Mouse (Mus musculus) midbrain, embryonic 15.5 days (tissue): ENCODE results near the gene Rbm17. TPM values are rescaled to one million over a fixed set of nuclear protein-coding genes. Genes with fewer than 3 reads are reported as not detected.

Experiments used
- ATAC-seq: fragments of 200-750 bp; cut with Nextera tagmentation; replicated peaks from 2 replicates; pipeline ENCODE4 v1.8.0; 2017; ENCODE audit warnings: moderate TSS enrichment
- H3K27ac ChIP-seq: fragments of 300-500 bp; sonication (generic); 2 replicates; pipeline ENCODE4 v1.5.1; 2015; ENCODE audit warnings: mild to moderate bottlenecking, inconsistent platforms
- H3K27me3 ChIP-seq: fragments of 300-500 bp; sonication (generic); replicated peaks from 2 replicates; pipeline ENCODE4 v1.6.1; 2015; ENCODE audit warnings: inconsistent platforms
- H3K36me3 ChIP-seq: fragments of 300-500 bp; sonication (generic); replicated peaks from 2 replicates; pipeline ENCODE4 v1.6.1; 2015; ENCODE audit warnings: inconsistent platforms
- H3K4me1 ChIP-seq: fragments of 300-500 bp; sonication (generic); 2 replicates; pipeline ENCODE4 v1.6.1; 2015; ENCODE audit warnings: inconsistent platforms
- H3K4me2 ChIP-seq: fragments of 300-500 bp; sonication (generic); 2 replicates; pipeline ENCODE4 v1.6.1; 2015; ENCODE audit warnings: inconsistent platforms, mild to moderate bottlenecking, moderate library complexity
- H3K4me3 ChIP-seq: fragments of 300-500 bp; sonication (generic); 2 replicates; pipeline ENCODE4 v1.5.1; 2015; ENCODE audit warnings: mild to moderate bottlenecking, inconsistent platforms
- H3K9ac ChIP-seq: fragments of 300-500 bp; sonication (generic); 2 replicates; pipeline ENCODE4 v1.6.1; 2015; ENCODE audit warnings: mild to moderate bottlenecking, inconsistent platforms
- H3K9me3 ChIP-seq: fragments of 300-500 bp; sonication (generic); 2 replicates; pipeline ENCODE4 v1.6.1; 2016; ENCODE audit warnings: inconsistent platforms
- WGBS: fragments of 180-500 bp; shearing (Covaris S2); methylation state at CpG from one replicate; pipeline ENCODE4 v1.1.7; 2015; ENCODE audit warnings: mixed read lengths; 5-methylcytosine and 5-hydroxymethylcytosine counted together
- polyA plus RNA-seq: library from polyadenylated mRNA; unstranded; fragments of >200 nt; fragmentation: Nextera tagmentation; extraction: Ambion mirVana; gene quantifications from 2 replicates; pipeline ENCODE4 v1.2.1, GENCODE M21; 2015

Rbm17 gene
- polyA plus RNA-seq, 1 experiment from 2014 or later: 122 TPM

DNA sequence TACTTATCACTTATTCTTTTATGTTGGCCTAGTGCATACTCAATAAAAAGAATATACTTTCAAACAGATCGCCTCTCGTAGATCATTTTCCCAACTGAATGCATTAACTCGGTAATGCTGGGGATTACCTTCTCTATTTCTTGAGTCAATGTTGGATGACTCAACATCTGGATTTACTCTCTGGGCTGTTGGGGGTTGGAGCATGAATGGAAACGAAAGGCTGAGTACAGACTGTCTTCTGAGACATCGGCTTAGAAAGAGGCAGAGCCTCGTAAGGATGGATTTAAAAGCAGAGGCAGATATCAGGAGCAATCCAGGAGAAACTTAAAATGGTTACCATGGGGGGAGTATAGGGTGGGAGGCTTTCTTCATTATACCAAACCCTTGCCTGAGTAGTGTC is 25.8 kb downstream of the Rbm17 start:
- 93% methylated on average over 6 of the region's 6 CpGs for WGBS
- ATAC-seq: no peak

DNA sequence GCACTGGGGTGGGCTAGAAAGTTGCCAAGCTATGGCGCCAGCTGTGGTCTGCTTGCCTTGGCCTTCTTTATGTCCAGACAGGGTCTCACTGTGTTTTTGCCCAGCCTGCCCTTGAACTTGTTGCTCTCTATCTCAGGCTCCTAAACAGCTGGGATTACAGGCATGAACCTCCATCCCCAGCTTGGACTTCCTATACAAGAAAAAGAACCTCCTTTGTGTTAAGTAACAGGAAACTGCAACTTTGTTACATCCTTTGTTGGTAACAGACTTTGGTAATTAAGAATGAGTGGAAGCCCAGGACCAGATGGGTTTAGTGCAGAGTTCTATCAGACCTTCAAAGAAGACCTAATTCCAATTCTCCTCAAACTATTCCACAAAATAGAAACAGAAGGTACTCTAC is 30.3 kb downstream of the Rbm17 start:
- H3K27ac ChIP-seq: no peak overlapping the region
- H3K9ac ChIP-seq: no peak overlapping the region
- H3K27me3 ChIP-seq: no peaks in the 10 kb centered on the region
- no peak for ATAC-seq
- no peaks in the 10 kb centered on the region for H3K4me1 ChIP-seq
- no peak overlapping the region for H3K4me3 ChIP-seq
- WGBS: 88% methylated on average over 1 of the region's 1 CpGs
- H3K9me3 ChIP-seq: no peaks in the 10 kb centered on the region
- no peaks in the 10 kb centered on the region for H3K36me3 ChIP-seq
- no peak overlapping the region for H3K4me2 ChIP-seq

More for the DNA sequence above, 25.8 kb downstream of the Rbm17 start:
- Histone ChIP-seq H3K36me3 (no peaks in the 10 kb centered on the region), H3K9me3 (no peaks in the 10 kb centered on the region), H3K4me1 (no peaks in the 10 kb centered on the region), H3K9ac (no peak overlapping the region), H3K27ac (no peak overlapping the region), H3K4me2 (no peak overlapping the region), H3K4me3 (no peak overlapping the region), H3K27me3 (no peaks in the 10 kb centered on the region)

DNA sequence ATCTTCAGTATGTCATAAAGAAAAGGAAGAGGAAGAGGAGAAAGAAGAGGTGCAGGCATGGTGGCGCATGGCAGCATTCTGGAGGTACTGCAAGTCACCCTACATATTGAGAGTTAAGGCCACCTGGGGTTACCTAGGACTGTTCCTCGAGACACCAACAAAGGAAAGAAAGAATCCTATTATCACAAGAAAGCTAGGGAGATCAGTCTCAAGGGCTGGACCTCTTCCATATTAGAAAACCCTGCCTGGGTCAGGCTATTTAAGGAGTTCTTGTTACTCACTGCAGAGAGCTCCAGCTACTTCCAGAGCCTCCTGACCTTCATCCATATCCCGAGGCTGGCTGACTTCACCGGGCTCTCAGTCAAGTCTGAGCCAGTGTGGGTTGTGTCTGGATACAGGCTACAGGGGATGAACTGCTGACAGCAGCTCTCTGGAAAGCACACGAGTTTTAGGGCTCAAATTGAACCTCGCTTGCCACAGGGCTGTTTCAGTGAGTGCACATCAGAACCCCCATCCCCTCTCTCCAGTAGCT is 32.9 kb downstream of the Rbm17 start:
- no peak overlapping the region for H3K4me2 ChIP-seq
- no peak overlapping the region for H3K9ac ChIP-seq
- H3K4me1 ChIP-seq: no peaks in the 10 kb centered on the region
- H3K27me3 ChIP-seq: no peaks in the 10 kb centered on the region
- no peaks in the 10 kb centered on the region for H3K36me3 ChIP-seq
- no peak overlapping the region for H3K27ac ChIP-seq
- WGBS: 44% methylated on average over 6 of the region's 6 CpGs
- no peaks in the 10 kb centered on the region for H3K9me3 ChIP-seq
- no peak overlapping the region for H3K4me3 ChIP-seq
- ATAC-seq: no peak

DNA sequence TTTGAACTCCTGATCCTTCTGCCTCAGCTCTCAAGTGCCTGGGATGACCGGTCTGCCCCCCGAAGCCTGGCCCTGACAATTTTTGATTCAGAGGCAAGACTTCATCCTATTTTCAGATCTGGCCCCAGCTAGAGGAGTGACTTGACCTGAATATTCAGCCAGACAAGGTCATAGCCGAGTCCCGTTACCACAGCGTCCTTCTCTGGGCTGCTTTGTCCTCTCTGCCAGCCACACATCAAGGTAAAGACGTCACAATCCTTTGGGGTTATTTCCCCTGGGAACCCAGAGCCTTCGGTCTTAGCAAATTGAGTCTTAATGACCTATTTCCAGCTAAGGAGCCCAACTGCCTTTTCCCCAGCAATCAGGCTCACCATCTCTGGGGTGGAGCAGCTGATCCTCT is 35.5 kb downstream of the Rbm17 start:
- Histone ChIP-seq H3K36me3 (no peaks in the 10 kb centered on the region), H3K9me3 (no peaks in the 10 kb centered on the region), H3K4me3 (no peak overlapping the region), H3K9ac (no peak overlapping the region), H3K27me3 (no peaks in the 10 kb centered on the region), H3K27ac (no peak overlapping the region), H3K4me2 (no peak overlapping the region), H3K4me1 (no peaks in the 10 kb centered on the region)
- WGBS: 89% methylated on average over 7 of the region's 7 CpGs
- no peak for ATAC-seq

DNA sequence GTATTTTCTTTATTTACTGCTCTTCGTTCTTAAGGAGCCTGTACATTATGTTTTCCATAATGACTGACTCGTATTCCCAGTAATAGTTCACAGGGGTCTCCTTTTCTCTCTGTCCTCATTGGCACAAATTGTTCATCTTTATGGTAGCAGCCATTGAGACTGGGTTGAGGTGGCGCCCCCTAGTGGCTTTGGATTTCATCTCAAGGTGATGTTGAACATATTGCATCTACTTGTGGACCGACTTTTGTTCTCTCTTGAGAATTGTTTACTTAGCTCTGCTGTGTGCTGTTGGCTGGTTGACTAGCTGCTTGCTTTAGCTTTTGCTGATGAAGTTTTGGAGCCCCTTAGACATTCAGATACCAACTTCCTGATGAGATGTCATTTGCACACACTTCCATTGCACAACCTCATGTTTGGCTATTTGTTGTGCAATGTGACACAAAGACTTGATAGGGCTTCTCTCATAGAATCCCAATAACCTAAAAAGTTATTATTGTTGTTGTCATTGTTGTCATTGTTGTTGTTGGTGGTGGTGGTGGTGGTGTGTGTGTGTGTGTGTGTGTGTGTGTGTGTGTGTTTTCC is 36.1 kb downstream of the Rbm17 start:
- no peak overlapping the region for H3K9ac ChIP-seq
- H3K4me2 ChIP-seq: no peak overlapping the region
- no peak overlapping the region for H3K27ac ChIP-seq
- no peaks in the 10 kb centered on the region for H3K9me3 ChIP-seq
- no peaks in the 10 kb centered on the region for H3K36me3 ChIP-seq
- no peak overlapping the region for H3K4me3 ChIP-seq
- no peaks in the 10 kb centered on the region for H3K4me1 ChIP-seq
- H3K27me3 ChIP-seq: no peaks in the 10 kb centered on the region
- ATAC-seq: no peak
- 62% methylated on average over 4 of the region's 4 CpGs for WGBS

DNA sequence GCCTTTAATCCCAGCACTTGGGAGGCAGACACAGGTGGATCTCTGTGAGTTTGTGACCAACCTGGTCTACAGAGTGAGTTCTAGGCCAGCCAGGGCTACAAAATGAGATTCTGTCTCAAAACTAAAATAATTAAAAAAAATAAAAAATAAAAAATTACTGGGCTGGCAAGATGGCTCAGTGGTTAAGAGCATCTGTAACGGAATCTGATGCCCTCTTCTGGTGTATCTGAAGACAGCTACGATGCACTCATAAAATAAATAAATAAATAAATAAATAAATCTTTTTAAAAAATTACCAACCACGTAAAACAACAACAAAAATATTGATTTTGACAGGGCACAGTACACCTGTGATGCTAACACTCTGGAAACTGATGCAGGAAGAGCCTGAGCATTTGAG is 37.1 kb downstream of the Rbm17 start:
- no peaks in the 10 kb centered on the region for H3K36me3 ChIP-seq
- H3K4me3 ChIP-seq: no peak overlapping the region
- H3K9ac ChIP-seq: no peak overlapping the region
- H3K27me3 ChIP-seq: no peaks in the 10 kb centered on the region
- no peak overlapping the region for H3K4me2 ChIP-seq
- H3K27ac ChIP-seq: no peak overlapping the region
- H3K9me3 ChIP-seq: no peaks in the 10 kb centered on the region
- no peaks in the 10 kb centered on the region for H3K4me1 ChIP-seq
- WGBS: 90% methylated on average over 3 of the region's 3 CpGs
- no peak for ATAC-seq

DNA sequence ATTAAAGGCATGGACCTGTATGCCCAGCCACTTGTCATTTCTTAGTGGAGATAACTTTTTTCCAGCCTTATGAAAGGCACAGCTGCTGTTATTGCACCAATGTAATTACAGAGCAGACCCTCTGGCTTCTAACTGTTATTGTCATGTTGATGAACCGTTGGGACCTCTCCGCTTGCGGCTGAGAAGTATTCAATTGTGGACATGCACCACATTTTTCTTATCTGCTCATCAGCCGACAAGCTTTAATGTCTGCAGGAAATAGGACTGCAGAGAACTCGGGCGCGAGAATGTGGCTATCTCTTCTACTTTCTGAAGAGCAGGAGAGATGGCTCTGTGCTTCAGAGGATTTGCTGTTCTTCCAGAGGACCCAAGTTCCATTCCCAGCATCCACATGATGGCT is 37.7 kb downstream of the Rbm17 start:
- Histone ChIP-seq H3K9me3 (no peaks in the 10 kb centered on the region), H3K27ac (no peak overlapping the region), H3K36me3 (no peaks in the 10 kb centered on the region), H3K4me1 (no peaks in the 10 kb centered on the region), H3K27me3 (no peaks in the 10 kb centered on the region), H3K4me3 (no peak overlapping the region), H3K9ac (no peak overlapping the region), H3K4me2 (no peak overlapping the region)
- no peak for ATAC-seq
- WGBS: 62% methylated on average over 7 of the region's 7 CpGs

DNA sequence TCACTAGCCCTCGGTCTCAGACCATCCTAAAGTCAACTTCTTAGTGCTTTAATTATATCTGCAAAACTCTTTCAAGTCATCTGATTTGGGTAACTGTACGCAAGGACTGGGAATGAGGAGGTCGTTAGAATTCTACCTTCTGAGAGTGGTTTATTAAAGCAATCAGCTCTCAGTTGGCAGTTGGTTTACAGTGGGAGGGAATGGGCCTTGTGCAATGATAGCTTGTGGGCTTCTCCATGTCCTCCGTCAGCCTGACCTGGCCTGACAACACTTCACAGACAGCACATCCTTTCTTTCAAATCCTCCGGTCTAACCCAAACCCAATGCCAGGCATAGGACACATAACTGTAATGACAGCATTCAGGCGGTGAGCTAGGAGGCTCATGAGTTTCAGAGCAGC is 39.2 kb downstream of the Rbm17 start:
- Histone ChIP-seq H3K27me3 (no peaks in the 10 kb centered on the region), H3K4me2 (no peak overlapping the region), H3K4me1 (no peaks in the 10 kb centered on the region), H3K9me3 (no peaks in the 10 kb centered on the region), H3K4me3 (no peak overlapping the region), H3K9ac (no peak overlapping the region), H3K36me3 (no peaks in the 10 kb centered on the region), H3K27ac (no peak overlapping the region)
- no peak for ATAC-seq
- 91% methylated on average over 6 of the region's 6 CpGs for WGBS

DNA sequence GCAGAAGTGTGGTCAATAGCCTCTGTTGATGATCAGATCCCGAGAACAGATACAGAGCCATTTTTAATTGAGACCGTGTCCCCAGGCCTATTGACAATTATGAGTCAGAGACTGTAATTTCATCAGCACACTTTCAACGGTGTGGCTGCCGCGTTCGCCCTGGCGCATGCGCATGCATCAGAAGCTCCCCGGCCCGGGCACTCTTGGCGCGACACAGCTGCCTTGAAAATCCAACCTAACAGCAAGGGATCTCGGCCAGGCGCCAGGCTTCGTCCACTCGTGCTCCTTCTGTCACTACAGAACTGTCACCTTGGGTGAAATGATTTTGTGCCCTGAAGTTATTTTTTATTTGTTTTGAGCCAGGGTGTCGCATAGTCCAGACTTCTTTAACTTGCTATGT is 40.7 kb downstream of the Rbm17 start:
- H3K27ac ChIP-seq: no peak overlapping the region
- no peak overlapping the region for H3K9ac ChIP-seq
- H3K9me3 ChIP-seq: no peaks in the 10 kb centered on the region
- no peak for ATAC-seq
- no peaks in the 10 kb centered on the region for H3K4me1 ChIP-seq
- H3K27me3 ChIP-seq: no peaks in the 10 kb centered on the region
- no peak overlapping the region for H3K4me2 ChIP-seq
- 92% methylated on average over 17 of the region's 17 CpGs for WGBS
- H3K4me3 ChIP-seq: no peak overlapping the region
- H3K36me3 ChIP-seq: no peaks in the 10 kb centered on the region

DNA sequence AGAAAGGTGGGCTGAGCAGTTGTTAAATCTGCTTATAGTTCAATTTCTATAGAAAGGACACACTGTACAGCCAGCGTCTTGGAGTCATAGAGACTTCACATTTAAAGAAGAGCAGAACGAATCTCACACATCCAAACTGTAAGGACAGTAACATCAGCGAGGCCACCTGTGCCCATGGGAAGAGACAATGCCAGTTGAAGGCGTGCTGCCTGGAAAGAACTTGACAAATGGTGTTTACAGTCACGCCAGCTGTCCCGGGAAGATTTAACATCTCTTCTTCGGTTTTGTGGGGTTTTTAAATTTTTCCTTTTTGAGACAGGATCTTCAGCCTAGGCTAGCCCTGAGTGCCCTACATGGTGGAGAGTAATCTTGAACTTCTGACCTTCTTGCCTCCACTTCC is 45.3 kb downstream of the Rbm17 start:
- Histone ChIP-seq H3K27me3 (no peaks in the 10 kb centered on the region; the same call in 1 of the 2 replicates), H3K36me3 (no peaks in the 10 kb centered on the region), H3K4me1 (peaks cover under 1% of the 10 kb centered on the region; the same call in 1 of the 2 replicates), H3K9me3 (no peaks in the 10 kb centered on the region), H3K9ac (no peak overlapping the region), H3K4me2 (no peak overlapping the region), H3K4me3 (no peak overlapping the region), H3K27ac (no peak overlapping the region)
- no peak for ATAC-seq
- WGBS: 86% methylated on average over 7 of the region's 7 CpGs

DNA sequence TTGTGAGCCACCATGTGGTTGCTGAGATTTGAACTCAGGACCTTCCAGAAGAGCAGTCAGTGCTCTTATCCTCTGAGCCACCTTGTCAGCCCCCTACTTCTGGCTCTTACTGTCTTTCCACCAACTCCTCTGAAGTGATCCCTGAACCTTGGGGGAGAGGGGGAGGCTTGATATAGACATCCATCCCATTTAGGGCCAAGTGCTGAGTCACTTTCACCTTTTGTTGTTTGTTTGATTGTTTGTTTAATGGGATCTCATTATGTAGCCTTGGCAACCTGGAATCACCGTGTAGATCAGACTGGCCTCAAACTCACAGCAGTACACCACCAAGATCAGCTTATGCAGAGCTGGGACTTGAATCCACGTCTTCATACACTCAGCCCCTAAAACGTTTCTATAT is 46.7 kb downstream of the Rbm17 start:
- peaks cover 8% of the 10 kb centered on the region for H3K27me3 ChIP-seq
- H3K4me1 ChIP-seq: peaks cover 15% of the 10 kb centered on the region
- 69% methylated on average over 3 of the region's 3 CpGs for WGBS
- H3K4me2 ChIP-seq: no peak overlapping the region
- H3K9me3 ChIP-seq: no peaks in the 10 kb centered on the region
- H3K27ac ChIP-seq: no peak overlapping the region
- no peak overlapping the region for H3K9ac ChIP-seq
- no peak for ATAC-seq
- H3K36me3 ChIP-seq: no peaks in the 10 kb centered on the region
- no peak overlapping the region for H3K4me3 ChIP-seq

DNA sequence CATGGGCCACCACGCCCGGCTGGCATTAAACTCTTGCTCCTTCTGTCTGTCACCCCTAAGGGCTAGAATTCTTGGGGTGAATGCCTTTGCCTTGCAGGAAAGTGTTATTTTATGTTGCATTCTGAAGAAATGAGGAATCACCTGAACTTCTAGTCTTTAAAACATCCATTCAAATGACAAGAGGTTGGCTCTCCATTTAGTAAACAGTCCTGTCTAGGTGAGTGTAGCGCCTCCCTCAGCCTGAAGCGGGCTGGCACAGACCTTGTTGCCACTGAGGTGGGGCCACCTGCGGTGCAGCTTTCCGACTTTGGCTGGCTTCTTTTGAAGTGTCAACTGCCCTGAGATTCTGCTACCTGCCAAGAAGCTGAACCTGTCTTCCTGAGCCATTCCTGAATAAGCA is 48.6 kb downstream of the Rbm17 start:
- Histone ChIP-seq H3K27me3 (peaks cover 9% of the 10 kb centered on the region), H3K36me3 (no peaks in the 10 kb centered on the region), H3K4me2 (no peak overlapping the region), H3K9me3 (no peaks in the 10 kb centered on the region), H3K27ac (no peak overlapping the region), H3K4me1 (peaks cover 16% of the 10 kb centered on the region), H3K4me3 (no peak overlapping the region), H3K9ac (no peak overlapping the region)
- no peak for ATAC-seq
- 64% methylated on average over 6 of the region's 6 CpGs for WGBS
